Mouse (Mus musculus) left cerebral cortex, postnatal 25 days (tissue): Measurements from ENCODE around the gene Syt3. TPM values are rescaled to one million over a fixed set of nuclear protein-coding genes. Genes with fewer than 3 reads are reported as not detected.

ENCODE experiments used
- DNase-seq, 2 experiments: peaks; one replicate each; pipeline ENCODE4 v3.0.0; 2022; ENCODE audit warnings: low spot score in 2 of 2, mixed read lengths in 1 of 2
- intact Hi-C: fragments of 180-260 bp; cut with DNase I; formaldehyde crosslinking; loops from one replicate; pipeline ENCODE4 v1.15.1; 2025
- total RNA-seq, 2 experiments: library from RNA; stranded (reverse); gene quantifications; 2 replicates each; pipeline ENCODE4 v1.2.3; 2021

Syt3 gene
- total RNA-seq, 2 experiments from 2014 or later, result 60.0 to 65.0 TPM

DNA sequence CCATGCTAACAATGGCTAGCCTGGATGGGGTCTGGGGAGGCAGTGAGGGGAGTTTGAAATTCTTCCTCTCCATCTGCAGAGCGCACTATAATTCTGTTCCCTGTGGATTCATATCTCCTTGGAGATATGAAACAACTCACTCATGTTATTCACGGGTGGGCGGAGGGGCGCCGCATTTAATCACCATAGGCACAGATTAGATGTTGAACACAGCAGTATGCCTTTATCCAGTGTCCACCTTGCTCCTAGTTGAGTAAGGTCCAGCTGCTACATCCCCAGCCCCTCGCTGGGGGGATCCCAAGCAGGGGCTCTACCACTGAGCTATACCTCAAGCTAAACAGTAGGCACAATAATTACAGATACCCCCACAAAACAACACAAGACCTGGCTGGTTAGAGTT lies 28.5 kb upstream of the Syt3 start:
- intact Hi-C loops, result no loop called here
- DNase-seq, result no peak

DNA sequence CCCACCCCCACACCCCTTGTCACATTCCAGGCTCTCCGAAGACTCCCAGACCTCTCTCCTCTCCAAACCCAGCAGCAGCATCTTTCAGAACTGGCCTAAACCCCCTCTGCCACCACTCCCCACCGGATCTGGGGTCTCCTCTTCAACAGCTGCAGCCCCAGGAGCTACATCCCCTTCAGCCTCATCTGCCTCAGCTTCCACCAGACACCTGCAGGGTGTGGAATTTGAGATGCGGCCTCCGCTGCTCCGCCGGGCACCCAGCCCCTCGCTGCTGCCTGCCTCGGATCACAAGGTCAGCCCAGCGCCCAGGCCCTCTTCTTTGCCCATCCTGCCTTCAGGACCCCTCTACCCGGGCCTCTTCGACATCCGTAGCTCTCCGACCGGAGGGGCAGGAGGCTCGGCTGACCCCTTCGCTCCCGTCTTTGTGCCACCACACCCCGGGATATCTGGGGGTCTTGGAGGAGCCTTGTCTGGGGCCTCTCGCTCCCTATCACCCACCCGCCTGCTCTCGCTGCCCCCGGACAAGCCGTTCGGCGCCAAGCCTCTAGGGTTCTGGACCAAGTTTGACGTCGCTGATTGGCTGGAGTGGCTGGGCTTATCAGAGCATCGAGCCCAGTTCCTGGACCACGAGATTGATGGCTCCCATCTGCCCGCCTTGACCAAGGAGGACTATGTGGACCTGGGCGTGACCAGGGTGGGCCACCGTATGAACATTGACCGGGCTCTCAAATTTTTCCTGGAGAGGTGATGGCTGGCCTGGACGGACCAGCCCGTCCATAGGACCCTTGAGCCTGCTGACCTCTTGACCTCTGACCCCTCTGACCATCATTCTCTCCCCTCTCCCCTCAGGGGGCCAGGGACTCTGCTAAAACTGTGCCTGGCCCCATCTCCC lies 27.1 kb upstream of the Syt3 start:
- intact Hi-C loops, result no loop called here
- no peak for DNase-seq

DNA sequence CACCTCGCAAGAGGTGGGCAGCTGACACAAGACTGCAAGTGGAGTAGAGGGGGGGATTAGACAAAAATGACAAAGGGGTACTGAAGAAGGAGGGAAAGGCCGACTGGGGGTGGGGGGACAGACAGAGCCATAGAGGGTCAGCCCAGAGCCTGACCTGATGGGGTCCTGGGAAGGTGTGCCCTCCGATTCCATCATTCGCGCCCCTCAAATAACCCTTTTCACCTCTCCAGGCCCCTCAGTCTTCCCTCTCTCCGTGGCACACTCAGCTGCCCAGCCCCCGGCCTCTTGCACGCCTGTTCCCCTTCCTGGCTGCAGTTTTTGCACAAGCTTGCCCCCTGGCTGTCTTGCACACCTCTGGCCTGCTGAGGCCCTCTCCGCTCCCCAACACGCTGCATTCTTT lies 26.4 kb upstream of the Syt3 start:
- DNase-seq, result peak in 1 of 2 experiments; percentile 13
- intact Hi-C loops, result no loop called here

DNA sequence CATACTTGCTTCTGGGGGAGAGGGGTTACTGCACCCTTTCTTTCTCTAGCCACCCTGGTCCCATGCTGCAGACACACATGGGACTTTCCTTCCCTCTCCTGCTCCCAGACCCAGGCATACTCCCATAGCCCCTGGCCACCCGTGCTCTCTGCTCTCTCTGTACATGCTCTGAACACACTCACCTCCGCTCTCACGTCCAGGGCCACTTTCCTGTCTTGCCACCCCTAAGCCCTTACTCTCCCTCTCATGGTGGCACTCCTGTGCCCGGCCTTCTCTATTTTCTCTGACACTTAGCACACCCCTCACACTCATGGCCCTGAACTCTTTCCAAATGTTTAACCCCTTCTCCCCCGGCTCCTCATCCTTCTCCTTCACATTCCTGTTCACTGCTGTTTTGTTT lies 25.9 kb upstream of the Syt3 start:
- DNase-seq, result peak in 1 of 2 experiments; percentile 25
- intact Hi-C loops, result no loop called here

DNA sequence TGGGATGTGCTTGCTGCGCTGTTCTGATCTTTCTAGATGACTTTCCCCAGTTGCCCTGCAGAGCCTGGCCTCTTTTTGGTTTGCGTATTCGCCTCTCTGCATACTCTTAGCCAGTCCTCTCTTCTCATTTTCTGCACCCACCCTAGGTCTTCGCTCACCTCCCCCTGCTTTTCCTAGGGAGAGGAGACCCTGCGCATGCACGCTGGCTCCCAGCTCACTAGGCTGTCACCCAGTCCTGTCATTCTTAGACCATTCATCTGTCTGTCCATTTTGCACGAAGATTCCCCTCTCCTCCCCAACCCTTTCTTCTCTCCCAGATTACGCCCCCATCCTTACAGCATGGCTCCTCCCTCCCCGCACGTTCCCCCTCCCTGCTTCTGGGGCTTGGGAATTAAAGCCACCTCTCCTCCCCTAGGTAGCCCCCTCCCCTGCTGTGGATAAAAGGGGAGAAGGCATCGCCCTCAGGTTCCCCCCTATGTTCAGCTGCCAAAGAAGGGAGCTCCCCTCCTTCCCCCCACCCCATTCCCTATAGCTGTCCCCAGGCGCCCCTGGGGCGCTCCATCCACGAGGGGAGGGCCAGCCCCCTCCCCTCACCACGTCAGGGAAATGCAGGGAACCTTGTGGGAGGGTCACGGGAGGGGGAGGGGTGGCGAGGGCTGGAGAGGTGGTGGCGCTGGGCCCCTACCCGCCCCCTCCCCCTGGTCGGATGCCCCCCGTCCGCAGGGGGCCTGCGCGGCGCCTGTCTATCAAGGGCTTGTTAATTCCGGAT lies 24.8 kb upstream of the Syt3 start:
- intact Hi-C loops, result no loop called here

DNA sequence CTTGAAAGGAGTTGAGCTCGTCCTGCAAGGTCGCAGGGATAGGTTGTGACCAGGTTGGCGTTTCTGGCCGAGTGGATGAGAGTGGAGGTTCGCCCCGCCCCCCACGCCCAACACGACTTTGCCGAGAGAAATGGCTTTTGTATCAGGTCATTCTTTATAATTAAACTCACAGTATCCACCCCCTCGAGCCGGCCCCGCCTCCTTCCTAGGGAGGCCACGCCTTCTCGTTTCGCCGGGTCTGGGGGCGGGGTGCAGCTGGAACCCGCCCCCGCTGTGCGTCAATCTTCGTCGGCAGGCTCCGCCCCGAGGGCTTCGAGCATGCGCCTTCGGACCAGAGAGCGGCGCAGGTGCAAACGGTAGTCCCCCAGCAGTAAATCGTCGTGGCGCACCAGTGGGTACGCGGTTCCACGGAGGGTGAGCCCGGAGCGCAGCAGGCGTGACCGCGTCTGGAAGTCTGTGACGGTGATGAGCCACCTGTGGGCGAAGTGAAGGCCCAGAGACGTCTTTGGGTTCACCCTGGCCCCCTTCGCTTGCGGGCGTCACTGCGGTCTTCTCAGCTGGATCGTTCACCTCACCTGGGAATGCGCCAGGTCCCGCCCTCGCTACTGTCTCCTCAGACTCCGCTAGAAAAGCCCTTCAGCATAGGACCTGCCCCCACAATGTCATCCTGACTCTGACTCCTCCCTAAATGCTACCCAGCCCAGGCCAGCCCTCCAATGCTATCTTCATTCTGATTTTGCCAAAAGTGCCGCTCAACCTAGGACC lies 23.8 kb upstream of the Syt3 start:
- DNase-seq, result peak; percentile 96 to 98
- intact Hi-C loops, result no loop called here

More for the DNA sequence above, 24.8 kb upstream of the Syt3 start:
- DNase-seq, result no peak

DNA sequence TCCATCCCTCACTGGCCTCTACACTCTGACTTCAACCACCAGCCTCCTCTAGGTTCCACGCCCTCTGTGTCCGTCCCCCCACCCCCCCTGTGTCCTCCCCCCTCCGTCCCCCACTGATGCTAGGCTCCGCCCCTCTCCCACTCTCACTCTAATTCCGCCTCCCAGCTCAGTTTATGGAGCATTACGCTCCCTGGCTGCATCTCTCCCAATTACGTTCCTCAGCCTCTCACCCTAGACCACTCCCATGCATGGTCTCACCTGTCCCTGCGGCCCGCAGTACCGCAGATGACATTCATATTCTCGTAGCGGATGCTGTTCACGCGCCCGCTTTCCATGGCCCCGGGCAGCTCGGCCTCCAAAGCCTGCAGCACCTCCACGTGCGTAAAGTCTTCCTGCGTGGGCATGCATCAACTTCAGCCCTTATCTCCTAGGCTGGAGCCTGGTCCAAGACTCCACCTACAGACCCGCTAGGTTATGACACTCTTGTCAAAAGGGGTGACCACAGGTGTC lies 23.1 kb upstream of the Syt3 start:
- DNase-seq, result peak in 1 of 2 experiments; percentile 56
- intact Hi-C loops, result no loop called here

DNA sequence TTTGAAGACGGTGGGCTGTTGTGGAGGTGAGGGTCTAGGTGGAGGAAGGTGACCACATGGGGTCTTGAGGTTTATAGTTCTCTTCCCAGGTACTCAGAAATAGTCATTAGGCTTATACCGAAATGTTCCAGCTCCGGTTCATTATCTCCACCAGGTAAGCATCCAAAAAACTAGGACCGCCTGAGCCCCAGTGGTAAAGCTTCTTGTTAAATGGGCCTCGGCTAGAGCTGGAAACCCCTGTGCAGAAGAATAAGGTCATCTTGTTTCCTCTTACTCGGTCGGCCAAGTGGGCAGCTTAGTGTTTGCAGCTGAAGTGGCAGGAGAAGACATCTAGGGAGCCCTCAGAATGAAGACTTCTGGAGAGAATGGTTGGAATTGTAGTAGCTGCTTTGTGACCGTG lies 11.2 kb upstream of the Syt3 start:
- intact Hi-C loops, result loop anchor here (5.0 kb wide), 2 partner anchors 100 to 115 kb away; no protein-coding TSS in a partner anchor

DNA sequence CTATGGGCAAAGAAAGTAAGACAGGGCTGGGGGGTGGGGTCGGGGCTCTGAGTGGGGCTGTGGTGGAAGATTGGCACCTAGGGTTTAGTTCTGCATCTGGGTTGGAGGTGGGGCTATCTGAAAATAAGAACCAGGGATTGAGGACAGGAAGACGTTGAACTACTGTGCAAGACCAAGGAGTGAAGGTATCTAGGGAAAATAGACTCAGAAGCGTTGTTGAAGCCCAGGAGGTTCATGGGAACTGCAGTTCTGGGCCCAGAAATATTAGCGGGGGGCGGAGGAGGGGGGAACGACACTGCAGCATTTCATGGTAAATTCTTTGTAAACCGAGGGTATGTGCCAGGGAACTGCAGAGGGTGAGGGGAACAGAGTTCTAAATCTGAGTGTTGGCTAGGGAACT lies 10.4 kb upstream of the Syt3 start:
- DNase-seq, result no peak
- intact Hi-C loops, result loop anchor here (5.0 kb wide), 2 partner anchors 99 to 114 kb away; no protein-coding TSS in a partner anchor

More for the DNA sequence above, 11.2 kb upstream of the Syt3 start:
- no peak for DNase-seq

DNA sequence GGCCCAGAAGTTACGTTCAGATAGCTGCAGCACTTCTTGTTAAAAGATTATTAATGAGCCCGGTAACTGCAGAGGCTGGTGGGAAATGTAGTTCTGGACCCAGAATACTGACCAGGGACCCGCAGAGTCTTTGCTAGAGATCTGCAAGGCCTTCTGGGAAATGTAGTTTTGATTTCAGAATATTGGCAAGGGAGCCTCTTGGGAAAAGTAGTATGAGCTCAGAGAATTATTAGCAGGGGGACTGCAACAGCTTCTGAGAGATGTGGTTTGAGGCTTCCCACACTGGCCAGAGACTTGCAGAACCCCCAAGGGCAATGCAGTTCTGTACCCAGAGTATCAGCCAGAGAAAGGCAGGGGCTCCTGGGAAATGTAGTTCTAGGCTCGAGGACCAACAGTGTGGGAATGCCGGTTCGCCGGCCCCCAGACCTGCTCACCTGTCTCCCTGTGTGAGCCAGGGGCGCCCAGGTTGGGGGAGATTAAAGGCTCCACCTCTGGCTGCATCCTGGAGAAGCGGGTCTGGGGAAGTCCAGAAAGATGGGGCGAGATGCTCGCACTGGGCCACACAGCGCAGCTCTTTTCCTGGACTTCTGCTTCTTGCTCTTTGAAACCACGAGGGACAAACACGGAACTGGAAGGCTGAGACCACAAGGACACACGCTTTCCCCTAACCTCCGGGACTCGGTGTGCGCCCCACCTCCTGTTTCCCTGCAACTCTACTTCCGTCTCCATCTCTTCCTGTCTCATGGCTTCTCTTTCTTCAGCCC lies 9.8 kb upstream of the Syt3 start:
- peak; percentile 93 to 98 for DNase-seq
- intact Hi-C loops, result loop anchor here (5.0 kb wide), 2 partner anchors 98 to 113 kb away; no protein-coding TSS in a partner anchor

DNA sequence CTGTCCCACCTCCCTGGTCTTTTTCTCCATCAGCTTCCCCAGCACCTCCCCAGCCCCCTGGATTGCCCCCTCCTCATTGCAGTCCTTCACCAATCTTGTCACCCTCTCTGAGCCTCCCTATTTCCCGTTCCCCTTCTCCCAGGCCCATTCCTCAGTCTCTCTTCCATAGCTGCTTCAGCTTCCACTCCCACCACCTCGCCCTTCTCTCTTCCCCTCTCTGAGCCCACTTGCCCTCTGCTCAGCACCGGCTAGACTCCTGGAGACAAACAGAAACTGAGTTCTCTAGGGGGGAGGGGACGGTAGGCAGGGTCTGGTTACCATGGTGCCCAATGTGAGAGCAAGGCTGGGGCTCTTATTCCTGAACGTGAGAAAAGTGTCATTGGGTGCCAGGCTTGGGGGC lies 9.1 kb upstream of the Syt3 start:
- intact Hi-C loops, result loop anchor here (5.0 kb wide), 2 partner anchors 98 to 113 kb away; no protein-coding TSS in a partner anchor
- DNase-seq, result no peak

DNA sequence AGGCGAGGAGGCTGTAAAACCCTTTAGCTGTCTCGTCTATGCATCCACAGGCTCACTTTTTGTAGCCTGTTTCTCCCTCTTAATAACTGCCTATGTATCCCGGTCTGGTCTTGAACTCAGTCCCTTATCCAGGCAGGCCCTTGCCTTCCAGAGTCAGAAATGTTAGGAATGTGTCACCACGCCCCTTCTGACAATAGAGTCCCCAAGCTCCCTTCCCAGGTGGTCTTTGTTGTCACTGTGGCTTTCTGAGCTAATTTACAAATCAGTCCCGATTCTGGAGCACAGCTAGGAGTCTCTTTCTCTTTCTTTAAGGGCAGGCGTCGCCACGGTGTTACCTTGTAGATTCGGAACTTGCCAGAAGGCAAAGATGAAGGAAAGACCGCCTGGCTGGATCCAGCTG lies 8.7 kb upstream of the Syt3 start:
- intact Hi-C loops, result no loop called here
- no peak for DNase-seq

DNA sequence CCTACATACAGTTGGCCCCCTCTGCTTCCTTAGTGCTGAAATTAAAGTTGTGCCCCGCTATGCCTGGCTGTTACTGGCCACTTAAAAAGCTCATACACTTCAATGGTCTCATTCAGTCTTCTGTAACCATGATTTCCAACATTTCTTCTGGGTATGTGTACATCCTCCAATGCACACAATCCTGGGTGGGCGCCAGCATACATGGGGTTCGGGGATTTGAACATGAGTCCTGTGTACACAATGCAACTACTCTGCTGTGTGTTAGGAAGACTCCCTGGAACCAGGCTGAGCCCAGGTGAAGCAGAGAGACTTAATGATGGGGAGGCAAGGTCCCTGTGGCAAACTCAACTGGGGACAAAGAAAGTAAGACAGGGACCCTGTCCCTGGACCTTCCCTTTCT lies 8.1 kb upstream of the Syt3 start:
- intact Hi-C loops, result no loop called here
- no peak for DNase-seq

DNA sequence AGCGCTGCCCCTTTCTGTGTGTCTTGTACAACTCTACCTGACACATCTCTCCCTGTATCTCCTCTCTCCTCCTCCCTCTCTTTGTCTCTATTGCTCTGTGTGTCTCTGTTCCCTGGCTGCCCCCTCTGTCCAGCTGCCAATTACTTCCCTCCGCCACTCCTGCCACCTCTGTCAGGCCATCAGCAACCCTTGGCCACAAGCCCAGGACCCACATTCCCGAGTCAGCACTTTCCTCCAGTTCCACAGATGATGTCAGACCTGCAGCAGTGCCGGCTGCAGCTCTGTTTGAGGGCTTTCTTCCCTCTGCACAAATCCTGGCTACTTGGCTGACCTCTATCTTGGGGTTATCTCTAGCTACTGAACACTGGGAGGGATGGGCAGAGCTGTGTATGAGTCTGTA lies 5.6 kb upstream of the Syt3 start:
- no peak for DNase-seq
- intact Hi-C loops, result no loop called here

DNA sequence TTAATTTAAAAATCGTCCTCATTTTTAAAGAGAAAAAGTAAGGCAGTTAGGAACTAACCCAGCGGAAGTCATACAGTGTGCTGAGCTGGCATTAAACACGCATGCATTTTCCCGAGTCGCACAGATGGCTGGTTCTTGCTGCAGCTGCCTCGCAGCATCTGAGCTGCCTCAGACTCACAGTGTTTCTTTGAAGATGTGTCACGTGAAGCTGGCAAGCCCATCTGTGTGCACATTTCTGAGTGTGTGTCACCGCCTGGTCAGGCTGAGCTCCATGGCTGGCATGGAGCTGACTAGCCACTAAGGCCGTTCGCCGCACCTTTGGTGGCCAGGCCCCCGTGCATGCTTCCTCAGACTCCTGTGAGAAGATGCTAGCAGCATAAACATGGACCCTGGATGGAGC lies 1.4 kb upstream of the Syt3 start:
- DNase-seq, result peak; percentile 84 to 95
- intact Hi-C loops, result loop anchor here (10.0 kb wide), 1 partner anchor 262 kb away; no protein-coding TSS in a partner anchor

DNA sequence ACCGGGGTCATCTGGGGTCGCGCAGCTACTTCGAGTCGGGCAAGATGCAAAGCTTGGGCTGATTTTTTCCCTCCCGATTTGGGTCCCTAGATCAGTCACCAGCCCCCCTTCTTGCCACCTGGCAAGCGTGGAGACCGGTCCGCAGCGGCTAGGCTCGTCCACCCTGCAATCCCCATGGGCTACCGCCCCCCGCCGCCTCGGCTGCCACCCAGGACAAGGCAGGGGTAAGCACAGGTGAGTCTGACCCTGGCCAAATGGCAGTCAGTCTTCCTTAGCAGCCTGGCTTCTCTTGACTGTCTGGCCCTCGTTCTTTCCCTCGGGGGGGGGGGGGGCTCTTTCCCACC lies 786 bp downstream of the Syt3 start:
- intact Hi-C loops, result loop anchor here (10.0 kb wide), 1 partner anchor 260 kb away; no protein-coding TSS in a partner anchor
- DNase-seq, result no peak

DNA sequence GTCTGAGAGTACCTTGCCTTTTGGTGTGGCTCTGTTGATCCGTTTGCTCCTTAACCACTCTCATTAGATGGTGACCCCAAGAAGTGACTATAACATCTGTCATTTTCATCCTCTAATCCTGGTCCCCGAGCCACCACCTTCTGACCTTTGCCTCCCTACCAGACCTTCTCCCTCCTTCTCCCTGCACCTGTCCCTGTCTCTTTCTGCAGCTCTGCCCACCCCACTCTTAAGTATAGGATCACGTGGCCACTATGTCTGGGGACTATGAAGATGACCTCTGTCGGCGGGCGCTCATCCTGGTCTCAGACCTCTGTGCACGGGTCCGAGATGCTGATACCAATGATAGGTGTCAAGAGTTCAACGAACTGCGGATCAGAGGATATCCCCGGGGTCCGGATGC lies 1.8 kb downstream of the Syt3 start, which contains the start of gene 1700008O03Rik:
1700008O03Rik (minus strand) TSS at position 101 of the 400 bp plus-strand sequence.
- DNase-seq, result no peak
- intact Hi-C loops, result loop anchor here (10.0 kb wide), 1 partner anchor 259 kb away; no protein-coding TSS in a partner anchor

DNA sequence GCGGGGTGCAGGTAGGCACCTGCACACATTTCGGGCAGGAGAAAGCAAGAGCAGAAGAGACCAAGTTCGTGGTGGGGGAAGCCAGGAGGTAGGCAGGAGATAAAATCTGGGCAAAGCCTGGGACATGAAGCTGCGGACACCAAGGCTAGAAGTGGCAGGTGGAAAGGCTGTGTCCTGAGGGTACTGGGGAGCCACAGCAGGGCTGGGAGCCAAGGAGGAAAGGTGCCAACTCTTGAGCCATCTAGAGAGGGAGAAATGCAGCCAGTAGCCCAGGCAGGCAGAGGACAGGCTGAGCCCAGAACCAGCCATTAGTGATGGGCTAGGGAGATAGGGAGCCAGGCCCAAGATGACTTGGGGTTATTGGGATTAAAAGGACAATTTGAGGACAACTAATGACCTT lies 7.9 kb downstream of the Syt3 start:
- DNase-seq, result no peak
- intact Hi-C loops, result no loop called here

DNA sequence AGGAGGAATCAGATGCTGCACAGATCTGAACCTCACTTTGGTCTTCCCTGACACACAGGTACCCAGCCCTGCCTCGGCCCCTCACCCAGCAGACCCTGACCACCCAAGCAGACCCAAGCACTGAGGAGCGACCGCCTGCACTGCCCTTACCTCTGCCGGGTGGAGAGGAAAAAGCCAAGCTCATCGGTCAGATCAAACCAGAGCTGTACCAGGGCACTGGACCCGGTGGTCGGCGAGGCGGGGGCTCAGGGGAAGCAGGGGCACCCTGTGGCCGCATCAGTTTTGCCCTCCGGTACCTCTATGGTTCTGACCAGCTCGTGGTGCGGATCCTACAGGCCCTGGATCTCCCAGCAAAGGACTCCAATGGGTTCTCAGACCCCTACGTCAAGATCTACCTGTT lies 8.4 kb downstream of the Syt3 start:
- DNase-seq, result no peak
- intact Hi-C loops, result no loop called here
